Mouse (Mus musculus) left cerebral cortex, postnatal 10 days (tissue): ENCODE results near the gene Ric8a. TPM values are rescaled to one million over a fixed set of nuclear protein-coding genes. Genes with fewer than 3 reads are reported as not detected.

Experiments used
- DNase-seq, 2 experiments: peaks; one replicate each; pipeline ENCODE4 v3.0.0; 2021 to 2022; ENCODE audit warnings: low spot score in 2 of 2, mixed read lengths in 1 of 2; ENCODE audit errors: extremely low spot score in 1 of 2
- intact Hi-C: fragments of 180-260 bp; cut with DNase I; formaldehyde crosslinking; loops from one replicate; pipeline ENCODE4 v1.15.1; 2025
- total RNA-seq, 2 experiments: library from RNA; stranded (reverse); gene quantifications; 2 replicates each; pipeline ENCODE4 v1.2.3; 2021

Gene Ric8a
- total RNA-seq, result 10 to 100 TPM; 92.0 to 93.3 TPM

DNA sequence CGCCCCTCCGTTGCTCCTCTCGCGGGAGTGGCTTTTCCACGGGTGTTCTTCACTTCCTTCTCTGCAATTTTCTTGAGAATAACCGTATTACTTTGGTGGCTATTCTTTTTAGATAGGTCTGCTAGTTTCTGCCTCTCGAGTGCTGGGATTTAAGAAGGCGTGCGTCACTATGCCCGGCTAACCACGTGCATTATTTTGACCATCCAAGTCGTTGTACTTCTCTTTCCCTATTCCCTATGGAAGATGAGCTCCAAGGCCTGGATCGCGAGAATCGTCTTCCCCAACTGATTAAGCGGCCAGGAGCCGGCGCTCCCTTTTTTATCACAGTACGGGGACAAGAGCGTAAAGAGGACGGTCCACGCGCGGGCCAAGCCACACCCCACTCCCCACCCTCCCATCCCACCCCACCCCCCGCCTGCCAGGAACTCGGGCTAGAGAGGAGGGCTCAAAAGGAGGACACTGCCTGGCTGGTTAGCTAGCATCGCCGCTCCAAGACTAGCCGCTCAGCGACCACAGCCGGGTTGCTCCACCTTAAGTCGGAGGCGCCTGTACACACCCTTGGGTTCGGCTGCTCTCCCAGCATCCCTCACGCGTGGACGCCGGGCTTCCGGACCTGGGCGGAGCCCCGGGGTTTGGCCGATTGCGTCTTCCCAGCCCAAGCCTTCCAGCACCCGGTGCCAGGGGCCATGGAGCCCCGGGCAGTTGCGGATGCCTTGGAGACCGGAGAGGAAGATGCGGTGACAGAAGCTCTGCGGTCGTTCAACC lies at the start of gene Ric8a:
Ric8a (plus strand) TSS at position 173 of the 765 bp plus-strand sequence.
- intact Hi-C loops, result no loop called here
- DNase-seq, result peak; percentile 77 to 93

DNA sequence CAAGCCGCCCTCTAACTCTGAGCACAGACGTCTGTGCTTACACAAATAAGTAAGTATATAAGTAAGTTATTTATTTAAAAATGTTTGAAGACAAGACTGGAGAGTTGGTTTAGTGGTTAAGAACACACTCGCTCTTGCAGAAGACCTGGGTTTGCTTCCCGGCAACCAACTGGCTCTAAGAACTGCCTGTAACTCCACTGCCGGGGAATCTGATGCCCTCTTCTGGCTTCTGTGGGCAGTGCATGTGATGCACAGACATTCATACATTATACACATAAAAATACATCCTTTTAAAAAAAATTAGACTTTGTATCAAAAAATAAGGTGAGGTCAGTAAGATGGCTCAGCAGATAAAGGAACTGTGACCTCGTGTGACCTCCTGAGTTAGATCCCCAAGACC lies 46.3 kb upstream of the Ric8a start:
- DNase-seq, result no peak
- intact Hi-C loops, result no loop called here

DNA sequence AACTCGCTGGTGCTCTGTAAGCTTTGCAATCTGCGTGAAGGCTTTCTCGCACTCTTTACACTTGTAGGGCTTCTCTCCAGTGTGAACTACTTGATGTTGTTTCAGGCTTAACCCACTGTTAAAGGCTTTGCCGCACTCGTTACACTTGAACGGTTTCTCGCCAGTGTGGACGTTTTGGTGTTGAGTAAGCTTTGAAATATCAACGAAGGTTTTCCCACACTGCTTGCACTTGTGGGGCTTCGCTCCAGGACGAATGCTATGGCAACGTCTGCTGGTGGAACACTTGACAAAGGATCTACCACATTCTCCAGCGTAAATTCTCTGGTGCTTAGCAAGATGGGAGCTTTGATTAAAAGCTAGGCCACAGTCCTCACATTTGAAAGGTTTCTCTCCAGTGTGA lies 45.0 kb upstream of the Ric8a start:
- DNase-seq, result peak in 1 of 2 experiments; percentile 41
- intact Hi-C loops, result no loop called here

DNA sequence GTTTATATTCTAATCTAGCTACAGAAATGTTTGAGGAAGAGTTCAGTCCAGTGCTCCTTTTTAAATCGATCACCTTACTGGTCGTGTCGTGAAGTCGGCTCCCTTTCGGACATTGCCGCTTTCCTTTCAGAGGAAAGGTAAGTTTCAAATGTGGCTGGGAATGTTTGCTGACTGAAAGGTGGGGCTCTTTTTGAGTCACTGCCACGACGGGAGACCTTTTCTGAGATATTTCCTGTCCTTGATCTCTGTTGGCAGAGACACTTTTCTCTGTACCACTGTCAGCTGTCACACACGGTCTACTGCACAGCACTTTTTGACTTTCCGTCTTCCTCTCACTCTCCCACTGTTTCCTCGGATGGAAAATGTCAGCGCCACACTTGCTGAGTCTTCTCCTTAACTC lies 43.9 kb upstream of the Ric8a start:
- intact Hi-C loops, result no loop called here
- DNase-seq, result no peak

DNA sequence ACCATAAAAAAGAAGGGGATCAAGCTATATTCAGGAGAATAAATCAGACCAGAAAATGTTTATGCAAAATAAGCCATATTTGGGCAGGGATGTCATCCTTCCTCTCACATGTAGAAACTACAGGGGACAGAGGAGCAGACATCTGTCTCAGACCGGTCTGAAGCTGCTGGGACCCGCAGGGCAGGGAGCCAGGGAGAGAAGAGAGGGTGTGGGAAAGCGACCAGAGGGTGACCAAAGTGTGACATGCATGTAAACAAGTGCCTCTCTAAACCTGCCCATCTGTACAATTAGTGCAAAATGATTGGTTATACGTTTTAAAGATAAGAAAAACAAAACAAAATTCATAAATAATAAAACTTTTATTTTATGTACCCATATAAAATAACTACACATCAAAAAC lies 36.6 kb upstream of the Ric8a start:
- no peak for DNase-seq
- intact Hi-C loops, result loop anchor here (10.0 kb wide), 2 partner anchors 635 to 665 kb away; partner anchors contain the start of gene Sprn

DNA sequence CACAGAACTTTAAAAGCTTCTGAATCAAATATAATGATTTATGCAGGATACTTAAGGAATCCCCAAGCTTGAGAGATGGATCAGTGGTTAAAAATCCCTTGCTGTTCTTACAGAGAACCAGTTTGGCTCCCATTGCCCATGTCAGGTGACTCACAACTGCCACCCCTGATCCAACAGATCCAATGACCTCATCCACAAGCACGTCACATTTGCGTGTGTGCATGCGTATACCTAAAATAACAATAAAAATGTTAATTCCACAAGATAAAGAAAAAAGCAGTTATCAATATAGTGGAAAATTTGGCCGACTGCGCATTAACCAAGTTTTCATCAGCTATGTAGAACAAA lies 35.5 kb upstream of the Ric8a start:
- intact Hi-C loops, result loop anchor here (10.0 kb wide), 2 partner anchors 636 to 666 kb away; partner anchors contain the start of gene Sprn
- DNase-seq, result no peak

DNA sequence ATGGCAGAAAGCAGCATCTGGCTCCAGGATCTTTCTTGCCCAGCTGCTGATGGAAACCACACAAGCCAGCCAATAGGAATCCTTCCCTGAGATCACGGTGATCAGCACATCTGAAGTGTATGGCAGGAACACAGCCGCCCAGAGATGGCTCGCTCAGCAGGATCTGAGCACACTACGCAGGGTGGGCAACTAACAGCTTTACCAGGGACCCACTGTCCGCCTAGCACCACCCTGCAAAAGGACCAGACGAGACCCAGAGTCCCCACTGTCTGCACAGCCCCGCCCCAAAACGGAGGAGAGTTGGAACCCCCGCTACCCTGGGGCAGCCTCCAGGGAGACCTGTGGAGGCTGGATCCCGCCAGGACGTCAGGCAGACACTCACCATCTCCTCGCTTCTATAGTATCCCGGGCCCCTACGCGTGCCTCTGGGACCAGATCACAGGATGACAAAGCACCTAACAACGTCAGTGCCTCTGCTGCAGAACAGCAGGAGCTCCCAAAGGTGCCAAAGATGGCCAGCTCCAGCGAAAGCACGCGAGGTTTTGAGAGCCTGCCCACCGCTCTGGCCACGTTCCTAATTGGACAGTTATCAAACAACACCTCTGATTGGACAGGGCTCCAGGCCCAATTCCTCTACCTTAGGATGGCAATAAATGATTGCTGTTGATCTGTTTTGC lies 35.0 kb upstream of the Ric8a start, which contains the start of gene Zfp941:
Zfp941 (minus strand) TSS at position 526 of the 677 bp plus-strand sequence.
- intact Hi-C loops, result loop anchor here (10.0 kb wide), 2 partner anchors 637 to 667 kb away; partner anchors contain the start of gene Sprn
- peak; percentile 52 to 82 for DNase-seq

DNA sequence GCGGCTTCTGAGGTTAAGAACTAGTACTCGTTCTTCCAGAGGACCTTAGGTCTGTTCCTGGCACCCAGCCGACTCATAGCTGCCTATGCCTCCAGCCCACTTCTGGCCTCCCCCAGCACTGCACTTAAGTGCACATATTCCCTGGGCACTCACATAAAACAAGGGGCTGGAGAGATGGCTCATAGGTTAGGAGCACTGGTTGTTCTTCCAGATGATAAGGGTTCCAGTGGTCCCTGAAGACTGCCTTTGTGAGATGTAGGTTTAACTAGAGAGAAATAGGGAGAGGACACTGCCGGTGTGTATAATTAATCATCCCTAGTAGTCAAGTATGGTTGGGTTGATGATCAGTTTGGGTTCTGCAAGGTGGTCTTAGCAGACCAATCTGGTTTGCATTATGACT lies 34.0 kb upstream of the Ric8a start:
- DNase-seq, result no peak
- intact Hi-C loops, result loop anchor here (10.0 kb wide), 2 partner anchors 638 to 668 kb away; partner anchors contain the start of gene Sprn

DNA sequence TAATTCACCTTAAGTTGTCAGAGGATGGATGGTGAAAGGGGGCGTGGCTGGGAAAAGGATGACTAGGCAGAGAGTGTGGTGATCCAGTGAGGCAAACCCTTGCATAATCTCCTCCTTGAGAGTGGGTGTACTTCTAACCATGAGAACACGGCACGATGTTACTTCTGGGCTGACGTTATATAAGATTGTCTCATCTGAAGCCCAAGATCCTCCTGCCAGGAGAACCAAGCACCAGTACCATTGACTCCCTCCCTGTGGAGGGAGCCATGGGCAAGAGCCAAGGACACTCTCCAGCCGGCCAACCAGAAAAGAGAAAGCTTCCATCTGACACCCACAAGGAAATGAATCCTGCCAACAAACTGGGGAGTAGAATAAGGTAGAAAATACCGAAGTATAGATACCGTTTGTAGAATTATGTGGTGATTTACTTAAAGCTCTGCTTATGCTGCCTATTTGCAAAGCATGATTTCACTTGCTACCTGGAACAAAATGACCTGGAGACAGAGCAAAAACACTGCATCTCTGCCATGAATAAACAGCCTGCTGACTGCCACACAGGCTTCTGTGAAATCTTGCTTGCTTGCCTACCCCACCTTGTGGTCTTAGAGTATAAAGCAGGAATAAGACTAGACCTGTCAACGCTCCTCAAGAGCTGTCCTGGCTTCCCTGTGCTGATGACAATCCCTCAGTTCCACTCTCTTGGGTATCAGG lies 28.4 kb upstream of the Ric8a start:
- intact Hi-C loops, result loop anchor here (10.0 kb wide), 2 partner anchors 644 to 674 kb away; partner anchors contain the start of gene Sprn
- peak in 1 of 2 experiments; percentile 64 for DNase-seq

DNA sequence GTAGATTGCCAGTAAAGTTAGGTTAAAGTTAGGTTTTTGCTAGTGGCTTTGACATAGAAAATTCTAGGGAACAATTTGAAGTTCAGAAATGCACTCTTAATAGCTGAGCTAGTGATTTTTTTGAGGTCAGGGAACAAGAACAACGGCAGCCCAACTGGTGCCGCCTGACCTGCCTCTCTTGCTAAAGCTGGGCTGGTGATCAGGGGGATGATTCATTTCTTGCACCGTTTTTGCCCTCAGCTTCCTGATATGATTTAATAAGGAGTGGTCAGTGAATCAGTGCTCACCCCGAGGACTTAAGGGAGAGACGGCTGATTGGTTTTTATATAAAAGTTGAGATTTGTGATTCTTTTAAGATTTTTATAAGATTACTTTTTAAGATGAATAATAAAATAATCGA lies 25.3 kb upstream of the Ric8a start:
- intact Hi-C loops, result no loop called here
- DNase-seq, result no peak

DNA sequence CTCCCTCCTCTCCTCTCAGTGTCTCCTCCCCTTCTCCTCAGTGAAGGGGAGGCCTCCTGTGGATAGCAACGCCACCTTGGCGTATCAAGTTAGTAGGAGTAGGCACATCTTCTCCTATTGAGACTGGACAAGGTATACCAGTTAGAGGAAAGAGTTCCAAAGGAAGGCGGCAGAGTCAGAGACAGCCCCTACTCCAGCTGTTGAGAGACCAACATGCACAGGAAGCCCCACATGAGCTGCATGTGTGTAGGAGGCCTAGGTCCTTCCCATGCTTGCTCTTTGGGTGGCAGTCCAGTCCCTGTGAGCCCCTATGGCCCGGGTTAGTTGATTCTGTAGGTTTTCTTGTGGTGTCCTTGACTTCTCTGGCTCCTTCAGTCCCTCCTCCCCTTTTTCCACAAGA lies 23.4 kb upstream of the Ric8a start:
- intact Hi-C loops, result no loop called here

DNA sequence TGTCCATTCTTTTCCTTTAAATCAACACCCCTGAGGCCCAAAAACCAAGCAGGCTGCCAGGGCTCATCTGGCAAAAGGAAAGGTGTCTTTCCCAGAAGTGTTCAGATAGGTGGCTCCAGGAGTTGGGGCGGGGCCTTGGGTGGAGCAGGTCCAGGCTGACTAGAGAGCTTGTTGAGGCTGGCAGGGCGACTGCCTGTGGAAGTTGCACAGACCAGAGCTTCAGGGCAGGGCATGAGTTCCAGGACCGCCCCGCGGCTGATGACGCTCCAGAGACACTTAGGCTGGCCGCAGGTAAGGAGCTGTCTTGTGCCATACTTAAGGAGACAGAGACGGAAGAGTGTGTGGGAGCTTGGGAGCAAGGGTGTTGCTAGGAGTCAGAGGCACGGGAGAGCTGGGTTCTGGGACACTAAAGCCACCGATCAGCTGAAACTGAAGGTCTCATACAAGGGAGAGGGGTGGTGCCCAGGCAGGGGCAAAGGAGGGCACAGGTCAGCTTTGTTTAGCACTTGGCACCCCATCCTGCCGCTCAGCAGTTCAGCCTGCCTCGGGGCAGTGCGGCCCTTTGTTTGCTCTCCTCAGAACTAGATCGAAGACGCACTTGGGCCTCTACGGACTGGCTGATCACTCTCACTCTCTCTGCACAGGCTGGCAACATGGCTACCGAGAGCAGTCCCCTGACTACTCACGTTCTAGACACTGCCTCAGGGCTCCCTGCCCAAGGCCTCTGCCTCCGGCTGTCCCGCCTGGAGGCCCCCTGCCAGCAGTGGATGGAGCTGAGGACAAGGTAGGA lies 21.6 kb upstream of the Ric8a start, which contains the start of gene Urah:
Urah (plus strand) TSS at position 51 of the 790 bp plus-strand sequence.
- intact Hi-C loops, result no loop called here
- no peak for DNase-seq

More for the DNA sequence above, 23.4 kb upstream of the Ric8a start:
- DNase-seq, result peak in 1 of 2 experiments; percentile 6

DNA sequence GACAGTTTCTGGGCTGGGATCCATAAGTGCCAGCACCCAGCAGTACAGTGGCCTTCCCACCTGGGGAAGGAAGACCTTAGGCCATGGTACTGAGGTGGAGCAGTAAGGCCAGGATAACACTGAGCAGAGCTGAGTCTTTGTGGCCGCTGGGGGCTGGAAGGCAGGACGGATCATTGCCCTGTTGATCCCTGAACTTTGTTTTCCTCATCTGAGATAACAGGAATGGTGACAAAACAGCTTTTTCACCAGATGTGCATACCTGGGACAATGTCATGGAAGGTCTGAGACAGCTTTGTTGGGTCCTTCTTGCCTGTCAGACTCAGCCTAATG lies 21.0 kb upstream of the Ric8a start:
- intact Hi-C loops, result no loop called here
- DNase-seq, result no peak

DNA sequence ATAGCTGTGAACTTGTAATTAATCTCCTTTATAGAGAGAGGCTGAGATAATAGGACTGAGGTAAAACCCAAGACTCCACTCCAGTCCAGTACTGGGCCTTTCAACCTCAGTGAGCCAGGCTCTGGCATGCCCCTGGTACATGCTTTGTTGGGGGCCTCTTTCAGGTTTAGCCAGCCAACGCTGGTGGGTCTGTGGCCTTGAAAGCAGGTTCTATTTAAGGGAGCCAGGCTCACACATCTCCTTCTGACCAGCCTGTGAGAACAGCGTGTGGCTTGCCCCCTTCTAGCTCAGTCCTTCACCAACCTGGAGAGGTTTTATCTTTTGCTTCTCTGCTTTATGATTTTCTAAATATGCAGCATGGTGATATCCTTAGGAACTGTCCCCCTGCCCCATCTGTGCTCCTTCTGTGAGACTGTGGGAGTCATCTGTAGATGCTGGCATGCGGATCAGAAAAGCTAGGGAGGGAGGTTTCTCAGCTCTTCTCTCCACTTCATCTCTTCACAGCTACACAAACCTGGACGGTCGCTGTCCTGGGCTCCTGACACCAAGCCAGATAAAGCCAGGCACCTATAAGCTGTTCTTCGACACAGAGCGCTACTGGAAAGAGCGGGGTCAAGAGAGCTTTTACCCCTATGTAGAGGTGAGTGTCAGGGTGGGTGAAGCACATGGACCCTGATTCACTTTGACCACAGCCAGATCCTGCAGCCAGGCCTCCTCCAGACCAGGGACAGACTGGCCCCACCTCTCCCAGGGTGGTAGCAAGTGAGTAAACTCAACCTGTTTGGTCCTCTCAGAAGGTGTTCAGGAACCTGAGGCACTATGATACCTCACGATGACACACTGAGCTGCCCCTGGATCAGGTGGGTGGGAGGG lies 20.3 kb upstream of the Ric8a start:
- no peak for DNase-seq
- intact Hi-C loops, result no loop called here

DNA sequence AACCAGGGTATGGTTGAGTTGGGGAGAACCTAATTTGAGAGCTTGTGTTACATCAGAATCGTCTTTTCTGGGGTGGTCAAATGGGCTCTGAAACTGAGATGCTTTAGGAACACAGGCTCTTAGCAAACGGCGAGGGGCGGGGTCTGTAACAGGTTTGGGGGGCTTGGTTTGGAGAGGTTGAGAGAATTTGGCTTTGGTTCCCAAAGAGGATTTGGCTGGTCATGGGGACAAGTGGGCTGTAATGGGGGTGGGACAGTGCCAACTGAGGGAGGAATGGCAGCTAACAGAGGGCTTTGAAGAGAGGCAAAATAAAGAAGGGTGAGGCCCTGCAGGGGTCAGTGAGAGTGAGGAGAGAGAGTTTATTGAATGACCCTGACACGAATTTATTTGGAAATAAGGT lies 17.2 kb upstream of the Ric8a start:
- DNase-seq, result no peak
- intact Hi-C loops, result no loop called here

DNA sequence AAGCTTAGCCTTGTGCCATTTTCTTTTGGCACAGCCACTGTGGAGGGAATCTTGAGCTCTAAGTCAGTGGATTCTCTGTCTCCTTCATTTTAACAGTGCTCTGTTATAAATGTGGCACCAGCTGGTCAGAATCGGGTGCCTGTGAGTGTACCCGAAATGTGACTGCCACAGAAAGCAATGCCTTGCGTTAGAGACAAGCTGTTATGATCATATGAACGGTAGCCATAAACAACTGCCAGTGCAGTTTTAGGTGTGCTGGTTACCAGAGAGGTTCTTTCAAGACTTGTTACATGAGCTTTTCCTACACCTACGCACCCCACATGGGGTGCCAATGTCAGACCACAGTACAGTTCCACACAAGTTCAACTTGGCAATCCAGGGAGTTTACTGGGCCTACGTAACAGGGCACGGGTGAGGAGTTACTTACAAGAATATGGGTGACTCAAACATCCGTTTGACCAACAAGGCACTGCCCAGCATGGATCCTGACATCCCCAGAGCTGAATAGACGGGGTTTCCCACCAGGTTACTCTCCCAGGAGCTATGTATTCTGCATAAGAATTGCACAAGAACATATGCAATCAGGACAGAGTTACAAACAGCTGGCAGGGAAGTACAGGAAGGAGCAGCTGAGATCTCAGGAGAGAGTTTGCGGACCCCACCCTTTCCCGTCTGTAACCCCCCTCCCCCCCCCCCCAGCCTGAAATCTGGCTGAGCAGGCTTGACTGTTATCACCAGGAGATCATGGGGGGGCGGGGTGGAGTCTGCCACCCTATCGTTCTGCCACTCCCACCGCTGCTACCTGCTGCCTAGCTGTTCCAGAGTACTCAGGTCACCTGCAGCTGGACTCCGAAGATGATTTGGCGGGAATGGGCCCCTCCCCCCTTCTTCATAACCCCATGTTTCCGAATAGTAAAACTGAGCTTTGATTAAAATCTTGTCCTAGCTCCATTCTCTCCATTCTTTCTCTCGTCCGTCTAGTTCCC lies 15.7 kb upstream of the Ric8a start:
- DNase-seq, result peak in 1 of 2 experiments; percentile 18
- intact Hi-C loops, result no loop called here

DNA sequence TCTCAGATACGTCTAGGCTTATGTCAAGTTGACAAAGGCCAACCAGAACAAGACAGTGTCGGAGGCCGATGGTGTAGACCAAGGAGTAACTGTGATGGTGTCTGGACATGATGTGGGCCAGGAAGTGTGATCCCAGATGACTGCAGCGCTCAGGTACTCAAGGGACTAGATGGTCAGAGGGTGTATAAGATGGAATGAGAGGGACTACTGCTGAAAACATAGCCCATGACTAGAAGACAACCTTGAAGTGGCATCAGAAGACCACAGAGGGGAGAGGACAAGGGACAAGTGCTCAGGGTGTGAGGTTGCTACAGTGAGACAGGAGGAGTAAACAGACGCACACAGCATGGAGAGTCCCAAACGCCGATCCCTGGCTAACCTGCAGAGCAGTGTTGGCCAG lies 13.0 kb upstream of the Ric8a start:
- DNase-seq, result no peak
- intact Hi-C loops, result loop anchor here (2.0 kb wide), 2 partner anchors 59 to 205 kb away; no protein-coding TSS in a partner anchor
